Mouse (Mus musculus) testis, adult 2 months (tissue): Measurements from ENCODE around the gene Cwh43.

Experiments used
- CTCF ChIP-seq: fragments of 200-500 bp; IDR thresholded peaks from 2 replicates; pipeline ENCODE4 v1.5.1; 2012; ENCODE audit warnings: low read depth, mild to moderate bottlenecking, inconsistent platforms, low read length, moderate library complexity; ENCODE audit not compliant: control insufficient read depth, insufficient read depth, insufficient replicate concordance
- POLR2A ChIP-seq: fragments of 200-500 bp; IDR thresholded peaks from 2 replicates; pipeline ENCODE4 v1.6.1; 2012; ENCODE audit warnings: low read depth, mild to moderate bottlenecking, inconsistent platforms, low read length, moderate library complexity; ENCODE audit not compliant: control insufficient read depth

GRCm38 (mm10) chr5:73362338-73362737 is 43.5 kb upstream of the Cwh43 start:
- no peak for TF ChIP-seq POLR2A
- no peak for TF ChIP-seq CTCF
